Mouse (Mus musculus): ENCODE measurements around the gene Tmtc1.

- TF ChIP-seq GATA1 (IDR thresholded peaks at IDR 0.05; ENCODE audit: low read length), result no peak
- no peak for TF ChIP-seq TAL1 (IDR thresholded peaks at IDR 0.05; ENCODE audit: low read length)
Measured at GRCm38 (mm10) chr6:148467924-148468389, 23.8 kb upstream of the Tmtc1 start.

All from erythroblast, embryonic 14.5 days (primary cell).